Mouse (Mus musculus): Measurements from ENCODE around the gene Aldh2. TPM values are rescaled to one million over a fixed set of nuclear protein-coding genes. Genes with fewer than 3 reads are reported as not detected.

The Aldh2 gene
- polyA plus RNA-seq, 1 experiment = 384 TPM

- H3K27ac ChIP-seq (ENCODE audit: insufficient read depth, low read length) = peak overlapping the region; percentile 87
- H3K4me1 ChIP-seq (ENCODE audit: control insufficient read depth, insufficient read depth, insufficient read length) = peaks cover 19% of the 10 kb centered on the region; the same call in 1 of the 2 replicates
- no peak overlapping the region for H3K4me3 ChIP-seq (ENCODE audit: extremely low read depth, insufficient read depth, insufficient read length)
- H3K27me3 ChIP-seq (ENCODE audit: control insufficient read depth, insufficient read depth, low read length) = no peaks in the 10 kb centered on the region
- H3K36me3 ChIP-seq (ENCODE audit: control insufficient read depth, insufficient read depth, low read length) = peaks cover 2% of the 10 kb centered on the region; the same call in 1 of the 2 replicates
- no peak for DNase-seq (ENCODE audit: low read depth in 1 of 2, low spot score in 2 of 2)
- 67% methylated on average over 5 of the region's 5 CpGs for WGBS
- TF ChIP-seq POLR2A (IDR thresholded peaks at IDR 0.05; ENCODE audit: low read depth, low read length) (no peak), CTCF (IDR thresholded peaks at IDR 0.05; ENCODE audit: extremely low read depth, insufficient read depth, insufficient read length, insufficient replicate concordance) (no peak)
Measured at GRCm38 (mm10) chr5:121585699-121586098, 7.9 kb downstream of the Aldh2 start.

GRCm38 (mm10) chr5:121585005-121585404 lies 8.6 kb downstream of the Aldh2 start:
- H3K4me3 ChIP-seq (ENCODE audit: extremely low read depth, insufficient read depth, insufficient read length) = no peak overlapping the region
- no peak for DNase-seq (ENCODE audit: low read depth in 1 of 2, low spot score in 2 of 2)
- H3K27ac ChIP-seq (ENCODE audit: insufficient read depth, low read length) = peak overlapping the region; percentile 40
- H3K27me3 ChIP-seq (ENCODE audit: control insufficient read depth, insufficient read depth, low read length) = no peaks in the 10 kb centered on the region
- WGBS = 75% methylated on average over 10 of the region's 10 CpGs
- peaks cover 19% of the 10 kb centered on the region; the same call in 1 of the 2 replicates for H3K4me1 ChIP-seq (ENCODE audit: control insufficient read depth, insufficient read depth, insufficient read length)
- peaks cover under 1% of the 10 kb centered on the region; the same call in 1 of the 2 replicates for H3K36me3 ChIP-seq (ENCODE audit: control insufficient read depth, insufficient read depth, low read length)
- no peak for TF ChIP-seq CTCF (IDR thresholded peaks at IDR 0.05; ENCODE audit: extremely low read depth, insufficient read depth, insufficient read length, insufficient replicate concordance)
- no peak for TF ChIP-seq POLR2A (IDR thresholded peaks at IDR 0.05; ENCODE audit: low read depth, low read length)

GRCm38 (mm10) chr5:121583765-121584501 lies 9.7 kb downstream of the Aldh2 start:
- Histone ChIP-seq H3K27ac (ENCODE audit: insufficient read depth, low read length) (peak overlapping the region; percentile 69), H3K4me3 (ENCODE audit: extremely low read depth, insufficient read depth, insufficient read length) (no peak overlapping the region)
- TF ChIP-seq POLR2A (IDR thresholded peaks at IDR 0.05; ENCODE audit: low read depth, low read length) (no peak), CTCF (IDR thresholded peaks at IDR 0.05; ENCODE audit: extremely low read depth, insufficient read depth, insufficient read length, insufficient replicate concordance) (peak; percentile 71; the same call in 1 of the 2 replicates)

GRCm38 (mm10) chr5:121581945-121582344 lies 11.7 kb downstream of the Aldh2 start:
- no peak overlapping the region for H3K27ac ChIP-seq (ENCODE audit: insufficient read depth, low read length)
- H3K27me3 ChIP-seq (ENCODE audit: control insufficient read depth, insufficient read depth, low read length) = no peaks in the 10 kb centered on the region
- TF ChIP-seq CTCF (IDR thresholded peaks at IDR 0.05; ENCODE audit: extremely low read depth, insufficient read depth, insufficient read length, insufficient replicate concordance) (no peak), POLR2A (IDR thresholded peaks at IDR 0.05; ENCODE audit: low read depth, low read length) (no peak)
- H3K4me3 ChIP-seq (ENCODE audit: extremely low read depth, insufficient read depth, insufficient read length) = no peak overlapping the region
- H3K36me3 ChIP-seq (ENCODE audit: control insufficient read depth, insufficient read depth, low read length) = peaks cover 12% of the 10 kb centered on the region
- 91% methylated on average over 8 of the region's 8 CpGs for WGBS
- peaks cover 12% of the 10 kb centered on the region; the same call in 1 of the 2 replicates for H3K4me1 ChIP-seq (ENCODE audit: control insufficient read depth, insufficient read depth, insufficient read length)
- no peak for DNase-seq (ENCODE audit: low read depth in 1 of 2, low spot score in 2 of 2)

More at GRCm38 (mm10) chr5:121583765-121584501, 9.7 kb downstream of the Aldh2 start:
- peaks cover 19% of the 10 kb centered on the region; the same call in 1 of the 2 replicates for H3K4me1 ChIP-seq (ENCODE audit: control insufficient read depth, insufficient read depth, insufficient read length)
- H3K36me3 ChIP-seq (ENCODE audit: control insufficient read depth, insufficient read depth, low read length) = peaks cover 9% of the 10 kb centered on the region
- H3K27me3 ChIP-seq (ENCODE audit: control insufficient read depth, insufficient read depth, low read length) = no peaks in the 10 kb centered on the region
- WGBS = 36% methylated on average over 12 of the region's 12 CpGs
- DNase-seq (ENCODE audit: low read depth in 1 of 2, low spot score in 2 of 2) = peak; percentile 27 to 67

GRCm38 (mm10) chr5:121576927-121577488 lies 16.6 kb downstream of the Aldh2 start:
- WGBS = 95% methylated on average over 11 of the region's 11 CpGs
- Histone ChIP-seq H3K4me1 (ENCODE audit: control insufficient read depth, insufficient read depth, insufficient read length) (no peaks in the 10 kb centered on the region), H3K36me3 (ENCODE audit: control insufficient read depth, insufficient read depth, low read length) (peaks cover 45% of the 10 kb centered on the region), H3K4me3 (ENCODE audit: extremely low read depth, insufficient read depth, insufficient read length) (no peak overlapping the region), H3K27ac (ENCODE audit: insufficient read depth, low read length) (no peak overlapping the region), H3K27me3 (ENCODE audit: control insufficient read depth, insufficient read depth, low read length) (no peaks in the 10 kb centered on the region)
- TF ChIP-seq CTCF (IDR thresholded peaks at IDR 0.05; ENCODE audit: extremely low read depth, insufficient read depth, insufficient read length, insufficient replicate concordance) = no peak
- no peak for TF ChIP-seq POLR2A (IDR thresholded peaks at IDR 0.05; ENCODE audit: low read depth, low read length)
- no peak for DNase-seq (ENCODE audit: low read depth in 1 of 2, low spot score in 2 of 2)

- Histone ChIP-seq H3K27ac (ENCODE audit: insufficient read depth, low read length) (no peak overlapping the region), H3K4me3 (ENCODE audit: extremely low read depth, insufficient read depth, insufficient read length) (no peak overlapping the region), H3K36me3 (ENCODE audit: control insufficient read depth, insufficient read depth, low read length) (peaks cover 55% of the 10 kb centered on the region), H3K27me3 (ENCODE audit: control insufficient read depth, insufficient read depth, low read length) (no peaks in the 10 kb centered on the region), H3K4me1 (ENCODE audit: control insufficient read depth, insufficient read depth, insufficient read length) (no peaks in the 10 kb centered on the region)
- WGBS = 96% methylated on average over 11 of the region's 11 CpGs
- no peak for DNase-seq (ENCODE audit: low read depth in 1 of 2, low spot score in 2 of 2)
- TF ChIP-seq POLR2A (IDR thresholded peaks at IDR 0.05; ENCODE audit: low read depth, low read length) = no peak
- no peak for TF ChIP-seq CTCF (IDR thresholded peaks at IDR 0.05; ENCODE audit: extremely low read depth, insufficient read depth, insufficient read length, insufficient replicate concordance)
Measured at GRCm38 (mm10) chr5:121575867-121576266, 17.8 kb downstream of the Aldh2 start.

All from spleen, adult 2 months (tissue).